Mouse (Mus musculus) liver, postnatal 0 days (tissue): ENCODE results near the gene Acacb. TPM values are rescaled to one million over a fixed set of nuclear protein-coding genes. Genes with fewer than 3 reads are reported as not detected.

Experiments
- ATAC-seq: fragments of 200-750 bp; cut with Nextera tagmentation; 2 replicates; pipeline ENCODE4 v1.8.0; 2017; ENCODE audit warnings: mild to moderate bottlenecking, moderate library complexity
- DNase-seq: peaks from one replicate; pipeline ENCODE4 v3.0.0-alpha.2; 2016
- H3K27ac ChIP-seq: fragments of 300-500 bp; sonication (generic); 2 replicates; pipeline ENCODE4 v1.5.1; 2014; ENCODE audit warnings: antibody characterized with exemption, moderate library complexity, mild to moderate bottlenecking, low read depth
- H3K27me3 ChIP-seq: fragments of 300-500 bp; sonication (generic); 2 replicates; pipeline ENCODE4 v1.6.1; 2014; ENCODE audit warnings: low read length, control low read depth, mixed read lengths; ENCODE audit not compliant: insufficient read depth
- H3K36me3 ChIP-seq: fragments of 300-500 bp; sonication (generic); replicated peaks from 2 replicates; pipeline ENCODE4 v1.6.1; 2014; ENCODE audit warnings: mild to moderate bottlenecking, control low read depth, low read length, moderate library complexity, mixed read lengths; ENCODE audit not compliant: insufficient read depth
- H3K4me1 ChIP-seq: fragments of 300-500 bp; sonication (generic); 2 replicates; pipeline ENCODE4 v1.6.1; 2014; ENCODE audit warnings: antibody characterized with exemption, mild to moderate bottlenecking, control low read depth; ENCODE audit not compliant: insufficient read depth
- H3K4me2 ChIP-seq: fragments of 300-500 bp; sonication (generic); 2 replicates; pipeline ENCODE4 v1.6.1; 2014; ENCODE audit warnings: low read depth, mild to moderate bottlenecking, low read length, moderate library complexity, mixed read lengths
- H3K4me3 ChIP-seq: fragments of 300-500 bp; sonication (generic); 2 replicates; pipeline ENCODE4 v1.5.1; 2014; ENCODE audit warnings: low read depth, low read length
- H3K9ac ChIP-seq: fragments of 300-500 bp; sonication (generic); replicated peaks from 2 replicates; pipeline ENCODE4 v1.6.1; 2014; ENCODE audit warnings: mild to moderate bottlenecking, moderate library complexity
- H3K9me3 ChIP-seq: fragments of 300-500 bp; sonication (generic); 2 replicates; pipeline ENCODE4 v1.6.1; 2016; ENCODE audit warnings: mild to moderate bottlenecking, control low read depth, low read length, mixed read lengths
- CTCF ChIP-seq: sonication (generic); IDR thresholded peaks from 2 replicates; pipeline ENCODE4 v1.5.1; 2016; ENCODE audit warnings: antibody characterized with exemption, low read depth
- EP300 ChIP-seq: IDR thresholded peaks from 2 replicates; pipeline ENCODE4 v1.6.1; 2016; ENCODE audit warnings: antibody characterized with exemption, low read depth, mild to moderate bottlenecking
- WGBS: fragments of 180-500 bp; shearing (Covaris S2); extraction: QIAGEN DNeasy Blood & Tissue Kit; methylation state at CpG from one replicate; pipeline ENCODE4 v1.1.7; 2014; ENCODE audit not compliant: insufficient replicate concordance; 5-methylcytosine and 5-hydroxymethylcytosine counted together
- polyA plus RNA-seq: library from polyadenylated mRNA; unstranded; fragments of >200 nt; fragmentation: Nextera tagmentation; extraction: Ambion mirVana; gene quantifications from 2 replicates; pipeline ENCODE4 v1.2.1, GENCODE M21; 2015

Acacb gene
- polyA plus RNA-seq, 1 experiment from 2014 or later, result 1.2 TPM

DNA sequence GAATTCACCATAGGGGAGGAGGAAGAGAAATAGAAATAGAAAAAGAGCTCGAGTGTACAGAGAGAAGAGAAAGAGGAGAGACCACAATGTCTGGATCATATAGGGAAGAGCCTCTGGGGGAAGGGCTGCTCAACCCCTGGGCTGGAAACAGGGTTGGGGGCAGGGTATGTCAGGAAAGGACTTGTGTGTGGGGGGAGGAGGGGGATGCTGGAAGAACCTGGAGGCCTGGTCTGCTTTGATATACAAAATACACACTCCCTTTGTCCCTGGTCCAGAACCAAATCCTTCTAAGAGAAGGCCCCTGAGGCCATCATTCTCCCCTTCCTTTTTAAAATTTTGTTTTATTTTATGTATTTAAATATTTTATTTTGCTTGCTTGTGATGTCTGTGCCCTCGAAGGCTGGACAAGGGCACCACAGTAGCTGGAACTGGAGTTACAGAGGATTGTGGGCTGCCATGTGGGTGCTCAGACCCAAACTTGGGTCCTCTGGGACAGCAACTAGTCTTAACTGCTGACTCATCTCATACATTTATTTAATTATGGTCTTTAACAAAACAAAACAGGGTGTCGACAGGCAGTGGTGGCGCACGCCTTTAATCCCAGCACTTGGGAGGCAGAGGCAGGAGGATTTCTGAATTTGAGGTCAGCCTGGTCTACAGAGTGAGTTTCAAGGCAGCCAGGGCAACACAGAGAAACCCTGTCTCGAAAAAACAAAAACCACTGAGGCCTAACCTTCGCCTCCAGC, 19.7 kb upstream of the Acacb start:
- peak overlapping the region; percentile 99; the same call in 1 of the 2 replicates for H3K4me2 ChIP-seq
- peak overlapping the region; percentile 66; the same call in 1 of the 2 replicates for H3K27ac ChIP-seq
- H3K4me3 ChIP-seq, result no peak overlapping the region
- DNase-seq, result no peak
- no peaks in the 10 kb centered on the region for H3K27me3 ChIP-seq
- ATAC-seq, result no peak
- H3K36me3 ChIP-seq, result peaks cover 15% of the 10 kb centered on the region
- 83% methylated on average over 7 of the region's 7 CpGs for WGBS
- H3K9ac ChIP-seq, result no peak overlapping the region
- H3K4me1 ChIP-seq, result peaks cover 21% of the 10 kb centered on the region
- TF ChIP-seq CTCF (no peak), EP300 (no peak)
- H3K9me3 ChIP-seq, result no peaks in the 10 kb centered on the region

DNA sequence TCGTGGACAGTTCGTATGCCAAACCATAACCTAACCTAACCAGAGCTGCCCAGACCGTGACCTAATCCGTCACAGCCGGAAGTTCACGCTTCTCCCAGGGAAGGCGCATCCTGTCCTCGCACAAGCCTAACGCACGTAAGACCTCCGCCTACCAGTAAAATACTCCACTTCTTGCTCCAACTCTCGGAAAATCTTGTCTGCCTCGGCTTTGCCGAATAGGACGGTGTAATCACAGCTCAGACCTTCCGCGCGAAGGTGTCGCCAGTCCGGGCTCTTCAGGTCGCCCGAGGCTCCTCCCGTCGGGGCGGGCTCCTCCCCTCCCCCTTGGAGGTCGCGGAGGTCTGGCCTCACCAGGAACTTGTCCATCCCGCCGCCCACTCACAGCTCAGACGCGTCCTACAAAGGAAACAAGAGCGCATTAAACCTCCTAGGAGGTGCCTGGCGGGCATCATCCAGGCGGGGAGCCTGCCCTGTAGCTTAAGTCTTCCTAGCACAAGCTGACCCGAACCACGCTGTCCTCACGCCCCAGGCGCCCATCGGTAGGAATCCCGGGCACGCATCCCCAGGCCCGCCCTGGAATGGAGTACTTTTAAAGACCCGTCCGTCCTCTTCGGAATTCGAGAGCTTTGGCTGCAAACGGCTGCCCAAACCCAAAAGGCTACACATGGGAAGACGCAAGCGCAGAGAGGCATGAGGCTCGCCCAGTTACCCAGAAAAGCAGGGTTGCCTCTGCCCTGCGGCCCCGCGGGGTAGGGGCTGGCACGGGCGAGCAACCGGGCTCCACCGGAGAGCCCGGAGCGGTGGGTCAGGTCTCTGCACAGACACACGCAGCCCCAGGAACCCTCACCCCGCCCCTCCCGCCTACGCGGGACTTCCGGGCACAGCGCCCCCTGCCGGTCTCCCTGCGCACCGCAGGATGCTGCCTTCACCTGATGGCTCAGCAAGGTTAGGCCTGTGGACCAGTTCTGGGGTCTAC, 18.7 kb upstream of the Acacb start, which contains the start of gene Alkbh2:
Gene Alkbh2, minus strand, starts transcription at position 845 of the 976 bp plus-strand sequence.
- Histone ChIP-seq H3K27ac (peak within 1 kb of the TSS; percentile 66), H3K27me3 (no peaks in the 10 kb centered on the region), H3K4me1 (peaks cover 26% of the 10 kb centered on the region), H3K4me3 (peak within 1 kb of the TSS; percentile 63), H3K9me3 (no peaks in the 10 kb centered on the region), H3K36me3 (peaks cover 8% of the 10 kb centered on the region), H3K9ac (peak within 1 kb of the TSS; percentile 61), H3K4me2 (peak within 1 kb of the TSS; percentile 99)
- TF ChIP-seq CTCF (peak; percentile 98), EP300 (no peak)
- peak; percentile 6; the same call in 1 of the 2 replicates for ATAC-seq
- WGBS, result 1% methylated on average over 66 of the region's 69 CpGs
- DNase-seq, result peak; percentile 90

DNA sequence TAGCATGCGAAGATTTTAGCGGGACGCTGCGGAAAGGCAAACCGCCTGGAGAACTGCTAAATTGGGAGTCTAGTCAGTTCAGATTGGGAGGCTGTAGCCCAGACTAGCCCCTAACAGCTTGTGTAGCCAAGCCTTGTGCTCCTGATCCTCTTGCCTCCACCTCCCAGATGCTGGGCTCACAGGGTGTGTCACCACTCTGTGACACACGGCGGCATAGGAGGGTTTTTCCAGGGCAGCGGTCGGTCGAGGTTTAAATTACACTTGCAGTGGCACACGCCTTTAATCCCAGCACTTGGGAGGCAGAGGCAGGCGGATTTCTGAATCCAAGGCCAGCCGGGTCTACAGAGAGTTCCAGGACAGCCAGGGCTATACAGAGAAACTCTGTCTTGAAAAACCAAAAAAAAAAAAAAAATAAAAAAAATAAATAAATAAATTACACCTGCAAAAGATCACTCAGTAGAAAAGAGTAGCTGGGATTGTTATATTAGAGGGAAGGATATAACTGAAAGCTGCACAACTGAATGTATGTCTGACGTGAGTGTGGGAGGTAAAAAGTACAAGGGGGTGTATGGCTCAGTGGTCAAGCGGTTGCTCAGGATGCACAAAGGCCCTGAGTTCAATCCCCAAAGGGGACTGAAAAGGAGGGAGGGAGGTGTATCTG, 16.7 kb upstream of the Acacb start:
- Histone ChIP-seq H3K9ac (peak overlapping the region; percentile 61; the same call in 1 of the 2 replicates), H3K27ac (no peak overlapping the region), H3K4me3 (peak overlapping the region; percentile 71; the same call in 1 of the 2 replicates), H3K36me3 (0 out of 2 replicates have a peak, but pooled peaks cover 3% of the 10 kb centered on the region), H3K4me1 (peaks cover 36% of the 10 kb centered on the region), H3K27me3 (no peaks in the 10 kb centered on the region), H3K4me2 (peak overlapping the region; percentile 99), H3K9me3 (no peaks in the 10 kb centered on the region)
- DNase-seq, result no peak
- no peak for ATAC-seq
- WGBS, result 81% methylated on average over 15 of the region's 15 CpGs
- TF ChIP-seq EP300 (no peak), CTCF (no peak)

DNA sequence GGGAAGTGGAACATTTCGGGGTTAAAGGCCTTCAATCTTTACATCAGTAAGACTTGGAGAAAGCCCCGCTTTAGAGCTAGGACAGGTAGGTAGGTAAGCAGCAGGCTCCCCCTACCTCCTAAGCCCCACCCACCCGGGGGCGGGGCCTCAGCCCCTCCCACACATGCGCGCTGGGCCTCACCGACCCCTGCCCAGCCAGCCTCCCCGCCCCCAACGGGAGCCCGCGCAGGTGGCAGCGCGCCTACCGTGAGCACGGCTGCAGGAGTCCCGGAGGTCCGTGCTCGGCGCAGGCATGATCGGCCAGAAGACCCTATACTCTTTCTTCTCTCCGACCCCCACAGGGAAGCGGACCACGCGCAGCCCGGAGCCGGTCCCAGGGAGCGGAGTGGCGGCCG, 16.1 kb upstream of the Acacb start, which contains the start of gene Ung:
Gene Ung, plus strand, starts transcription at position 176 of the 395 bp plus-strand sequence.
- 1% methylated on average over 25 of the region's 29 CpGs for WGBS
- Histone ChIP-seq H3K4me2 (peak within 1 kb of the TSS; percentile 99), H3K36me3 (0 out of 2 replicates have a peak, but pooled peaks cover 3% of the 10 kb centered on the region), H3K27me3 (no peaks in the 10 kb centered on the region), H3K4me3 (peak within 1 kb of the TSS; percentile 71), H3K9me3 (no peaks in the 10 kb centered on the region), H3K4me1 (peaks cover 36% of the 10 kb centered on the region), H3K9ac (peak within 1 kb of the TSS; percentile 66), H3K27ac (peak within 1 kb of the TSS; percentile 89)
- TF ChIP-seq EP300 (no peak), CTCF (no peak)
- peak; percentile 35 for ATAC-seq
- DNase-seq, result peak; percentile 78

DNA sequence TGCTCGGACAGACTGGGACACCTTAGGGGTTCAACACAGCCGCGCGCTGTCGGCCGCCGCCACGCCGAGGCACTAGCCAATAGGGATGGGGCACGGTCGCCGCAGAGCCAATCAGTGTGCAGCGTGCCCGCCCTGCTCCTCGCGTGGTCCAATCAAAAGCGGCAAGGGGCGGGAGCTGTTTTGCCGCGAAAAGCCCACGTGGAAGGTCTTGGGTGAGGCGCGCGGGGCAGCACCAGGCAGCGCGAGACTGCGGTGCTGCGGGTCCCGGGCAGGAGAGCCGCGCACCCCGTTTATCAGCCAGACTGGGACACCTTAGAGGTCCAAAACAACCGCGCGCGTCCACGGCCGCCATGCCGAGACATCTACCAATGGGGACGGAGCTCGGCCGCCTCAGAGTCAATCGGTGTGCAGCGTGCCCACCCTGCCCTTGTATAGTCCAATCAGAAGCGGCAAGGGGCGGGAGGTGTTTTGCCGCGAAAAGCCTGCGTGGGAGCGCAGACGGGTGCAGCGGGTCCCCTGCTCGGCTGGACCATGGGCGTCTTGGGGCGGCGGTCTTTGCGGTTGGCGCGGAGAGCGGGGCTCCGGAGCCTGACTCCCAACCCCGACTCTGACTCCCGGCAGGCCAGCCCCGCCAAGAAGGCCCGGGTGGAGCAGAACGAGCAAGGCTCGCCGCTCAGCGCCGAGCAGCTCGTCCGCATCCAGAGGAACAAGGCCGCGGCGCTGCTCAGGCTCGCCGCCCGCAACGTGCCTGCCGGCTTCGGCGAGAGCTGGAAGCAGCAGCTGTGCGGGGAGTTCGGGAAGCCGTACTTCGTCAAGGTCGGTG, 15.4 kb upstream of the Acacb start:
- H3K4me1 ChIP-seq, result peaks cover 36% of the 10 kb centered on the region
- WGBS, result under 1% methylated on average over 86 of the region's 87 CpGs

More for the DNA sequence above, 15.4 kb upstream of the Acacb start:
- Histone ChIP-seq H3K4me3 (peak overlapping the region; percentile 71), H3K27ac (peak overlapping the region; percentile 89), H3K9ac (peak overlapping the region; percentile 66), H3K27me3 (no peaks in the 10 kb centered on the region), H3K4me2 (peak overlapping the region; percentile 99), H3K36me3 (0 out of 2 replicates have a peak, but pooled peaks cover 2% of the 10 kb centered on the region), H3K9me3 (no peaks in the 10 kb centered on the region)
- ATAC-seq (peak; percentile 93), DNase-seq (peak; percentile 94)
- TF ChIP-seq CTCF, result no peak
- peak; percentile 82; the same call in 1 of the 2 replicates for TF ChIP-seq EP300
